Mouse (Mus musculus): ENCODE data around the gene Tsfm. TPM values are rescaled to one million over a fixed set of nuclear protein-coding genes. Genes with fewer than 3 reads are reported as not detected.

The Tsfm gene
- polyA plus RNA-seq, 1 experiment from 2014 or later: 60.1 TPM

DNA sequence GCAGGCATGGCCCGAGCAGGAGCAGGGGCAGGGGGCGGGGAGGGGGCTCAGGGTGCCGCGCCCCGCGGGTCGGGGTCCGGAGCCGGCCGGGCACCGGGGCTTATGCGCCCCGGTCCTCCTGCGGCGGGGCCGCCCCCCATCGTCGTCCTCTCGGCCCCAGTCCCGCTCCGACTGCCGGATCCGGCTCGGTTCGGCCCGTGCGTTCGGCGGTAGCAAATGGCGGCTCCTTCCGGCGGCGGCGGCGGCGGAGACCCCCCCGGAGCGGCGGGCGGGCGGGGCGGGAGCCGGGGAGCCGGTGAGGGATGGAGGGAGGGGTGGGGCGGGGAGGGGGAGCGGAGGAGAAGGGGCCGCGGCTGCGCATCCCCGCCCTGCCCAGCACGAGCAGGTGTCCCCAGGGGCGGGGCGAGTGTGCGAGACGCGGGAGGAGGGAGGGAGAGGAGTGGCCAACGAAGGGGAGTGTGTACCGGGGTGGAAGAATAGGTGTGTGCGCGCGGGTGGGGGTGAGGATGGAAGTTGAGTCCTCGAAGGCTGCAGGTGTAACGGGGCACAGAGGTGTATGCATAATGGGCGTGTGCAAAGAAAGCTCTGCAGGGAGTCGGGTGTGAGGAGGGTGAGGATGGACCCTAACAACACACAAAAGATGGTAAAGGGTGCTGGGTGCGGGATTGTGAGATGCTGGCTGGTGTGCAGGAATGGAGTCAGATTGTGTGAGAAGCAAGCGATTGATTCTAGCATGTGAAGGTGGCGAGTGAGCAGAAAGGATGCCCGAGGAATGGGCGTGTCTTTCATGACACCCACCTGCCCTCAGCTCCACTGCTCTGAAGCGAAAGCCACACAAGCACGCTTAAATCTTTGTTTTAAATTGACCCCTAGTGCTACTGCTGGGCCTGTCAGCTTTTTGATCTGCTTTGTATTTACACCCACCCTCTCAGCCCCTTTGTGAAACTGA lies 29.6 kb upstream of the Tsfm start, which contains the start of gene March9:
March9 (minus strand) TSS at position 217 of the 949 bp plus-strand sequence.
- Histone ChIP-seq H3K4me3 (ENCODE audit: low read depth, low read length) (peak within 1 kb of the TSS; percentile 79), H3K9ac (replicated peaks; ENCODE audit: low read depth, low read length) (peak within 1 kb of the TSS; percentile 96), H3K4me2 (ENCODE audit: low read depth, low read length) (peak within 1 kb of the TSS; percentile 79), H3K27ac (ENCODE audit: low read depth, low read length) (peak within 1 kb of the TSS; percentile 96), H3K27me3 (ENCODE audit: control insufficient read depth, insufficient read depth, low read length) (no peaks in the 10 kb centered on the region), H3K9me3 (ENCODE audit: control insufficient read depth, low read length) (no peaks in the 10 kb centered on the region), H3K4me1 (ENCODE audit: control insufficient read depth, insufficient read depth, low read length) (peaks cover 20% of the 10 kb centered on the region), H3K36me3 (ENCODE audit: control insufficient read depth, insufficient read depth, low read length) (peaks cover 21% of the 10 kb centered on the region)
- ATAC-seq (ENCODE audit: low read depth): peak; percentile 41
- WGBS: under 1% methylated on average over 64 of the region's 72 CpGs

DNA sequence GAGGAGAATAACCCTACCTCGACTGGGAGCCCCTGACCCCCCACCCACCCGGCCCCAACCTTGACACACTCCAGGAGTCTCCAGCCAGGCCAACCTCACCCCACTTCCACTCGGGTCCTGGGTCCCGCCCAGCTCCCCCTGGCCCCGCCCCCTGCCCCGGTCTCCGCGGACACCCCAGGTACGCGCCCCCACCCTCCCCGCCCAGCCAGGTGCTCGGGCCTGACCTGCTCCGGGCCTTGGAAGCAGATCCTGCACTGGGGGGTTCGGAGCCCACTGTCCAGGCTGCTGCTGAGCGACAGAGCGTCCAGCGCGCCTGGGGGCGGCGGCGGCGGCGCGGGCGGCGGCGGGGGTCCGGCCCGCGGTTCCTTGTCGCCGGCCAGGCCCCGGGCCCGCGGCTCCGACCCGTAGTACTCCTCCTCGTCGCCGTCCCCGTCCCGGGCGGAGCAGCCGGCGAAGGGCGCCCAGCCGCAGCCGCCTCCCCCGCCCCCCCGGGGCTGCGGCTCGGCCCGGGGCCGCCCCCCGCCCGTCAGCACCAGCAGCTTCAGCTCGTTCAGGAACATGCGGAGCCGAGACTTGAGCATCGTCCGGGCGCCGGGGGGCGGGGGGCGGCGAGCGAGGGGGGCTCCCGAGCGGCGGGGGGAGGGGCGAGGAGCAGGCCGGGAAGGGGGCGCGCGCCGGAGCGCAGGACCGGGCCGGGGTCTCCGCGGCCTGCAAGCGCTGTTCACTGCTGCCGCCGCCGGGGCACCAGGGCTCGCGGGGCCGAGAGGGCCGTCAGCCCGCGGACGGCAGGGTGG lies 28.7 kb upstream of the Tsfm start:
- peak overlapping the region; percentile 96 for H3K27ac ChIP-seq (ENCODE audit: low read depth, low read length)
- under 1% methylated on average over 50 of the region's 92 CpGs for WGBS

DNA sequence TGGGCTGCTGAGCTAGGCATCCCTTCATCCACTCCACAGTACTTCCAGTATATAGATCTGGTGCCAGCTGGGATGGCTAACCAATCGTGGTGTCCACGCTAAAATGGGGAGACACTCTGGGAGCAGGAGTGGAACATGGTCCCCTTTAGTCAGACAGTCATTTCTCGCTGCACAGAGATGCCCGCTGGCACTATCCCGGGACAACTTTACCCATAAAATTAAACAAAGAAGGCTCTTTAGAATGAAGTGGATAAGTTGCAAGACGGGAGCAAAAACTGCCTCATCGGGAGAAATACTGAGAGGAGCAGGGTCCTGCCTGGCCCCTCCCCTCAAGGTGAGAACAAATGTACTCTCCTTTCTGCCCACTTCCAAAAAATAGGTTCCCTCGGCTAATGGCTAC lies 28.1 kb upstream of the Tsfm start:
- ATAC-seq (ENCODE audit: low read depth): no peak
- Histone ChIP-seq H3K9ac (replicated peaks; ENCODE audit: low read depth, low read length) (peak overlapping the region; percentile 96), H3K4me3 (ENCODE audit: low read depth, low read length) (peak overlapping the region; percentile 79), H3K27ac (ENCODE audit: low read depth, low read length) (no peak overlapping the region), H3K4me1 (ENCODE audit: control insufficient read depth, insufficient read depth, low read length) (peaks cover 12% of the 10 kb centered on the region), H3K36me3 (ENCODE audit: control insufficient read depth, insufficient read depth, low read length) (peaks cover 22% of the 10 kb centered on the region), H3K4me2 (ENCODE audit: low read depth, low read length) (peak overlapping the region; percentile 79), H3K9me3 (ENCODE audit: control insufficient read depth, low read length) (no peaks in the 10 kb centered on the region), H3K27me3 (ENCODE audit: control insufficient read depth, insufficient read depth, low read length) (no peaks in the 10 kb centered on the region)
- WGBS: 3% methylated on average over 8 of the region's 8 CpGs

More for the DNA sequence above, 28.7 kb upstream of the Tsfm start:
- Histone ChIP-seq H3K4me3 (ENCODE audit: low read depth, low read length) (peak overlapping the region; percentile 79), H3K4me1 (ENCODE audit: control insufficient read depth, insufficient read depth, low read length) (peaks cover 12% of the 10 kb centered on the region), H3K36me3 (ENCODE audit: control insufficient read depth, insufficient read depth, low read length) (peaks cover 19% of the 10 kb centered on the region), H3K9ac (replicated peaks; ENCODE audit: low read depth, low read length) (peak overlapping the region; percentile 96), H3K4me2 (ENCODE audit: low read depth, low read length) (peak overlapping the region; percentile 79), H3K27me3 (ENCODE audit: control insufficient read depth, insufficient read depth, low read length) (no peaks in the 10 kb centered on the region), H3K9me3 (ENCODE audit: control insufficient read depth, low read length) (no peaks in the 10 kb centered on the region)
- ATAC-seq (ENCODE audit: low read depth): no peak

- Histone ChIP-seq H3K9ac (replicated peaks; ENCODE audit: low read depth, low read length) (no peak overlapping the region), H3K4me3 (ENCODE audit: low read depth, low read length) (peak overlapping the region; percentile 79), H3K27me3 (ENCODE audit: control insufficient read depth, insufficient read depth, low read length) (no peaks in the 10 kb centered on the region), H3K36me3 (ENCODE audit: control insufficient read depth, insufficient read depth, low read length) (peaks cover 22% of the 10 kb centered on the region), H3K27ac (ENCODE audit: low read depth, low read length) (no peak overlapping the region), H3K4me1 (ENCODE audit: control insufficient read depth, insufficient read depth, low read length) (peaks cover 12% of the 10 kb centered on the region), H3K4me2 (ENCODE audit: low read depth, low read length) (peak overlapping the region; percentile 79), H3K9me3 (ENCODE audit: control insufficient read depth, low read length) (no peaks in the 10 kb centered on the region)
- WGBS: 0% methylated on average over 9 of the region's 9 CpGs
- ATAC-seq (ENCODE audit: low read depth): peak; percentile 10; the same call in 1 of the 2 replicates
Observed at GRCm38 (mm10) chr10:127058161-127058560, 27.5 kb upstream of the Tsfm start.

DNA sequence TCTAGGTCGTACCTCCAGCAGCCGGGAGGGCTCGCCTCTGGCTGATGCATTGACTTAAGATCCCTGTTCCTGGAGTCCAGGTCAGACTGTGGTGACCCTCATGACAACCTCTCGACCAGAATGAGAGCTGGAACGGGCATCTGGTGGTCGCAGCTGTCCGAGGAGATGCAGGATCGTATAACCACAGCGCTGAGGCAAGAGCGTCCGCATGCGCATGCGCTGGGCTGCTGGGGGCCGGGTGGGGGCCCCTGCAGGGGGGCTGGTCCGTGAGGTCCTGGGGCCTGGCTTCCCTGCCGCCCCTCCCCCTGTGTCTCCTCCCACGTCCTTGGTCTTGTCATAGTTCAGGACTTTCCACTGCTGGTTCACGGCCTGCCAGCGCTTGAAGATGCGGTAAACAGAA lies 25.9 kb upstream of the Tsfm start:
- H3K4me1 ChIP-seq (ENCODE audit: control insufficient read depth, insufficient read depth, low read length): peaks cover 9% of the 10 kb centered on the region
- no peak for ATAC-seq (ENCODE audit: low read depth)
- no peak overlapping the region for H3K4me3 ChIP-seq (ENCODE audit: low read depth, low read length)
- WGBS: 90% methylated on average over 18 of the region's 20 CpGs
- H3K27me3 ChIP-seq (ENCODE audit: control insufficient read depth, insufficient read depth, low read length): 0 out of 2 replicates have a peak, but pooled peaks cover 1% of the 10 kb centered on the region
- no peak overlapping the region for H3K4me2 ChIP-seq (ENCODE audit: low read depth, low read length)
- H3K9ac ChIP-seq (replicated peaks; ENCODE audit: low read depth, low read length): no peak overlapping the region
- no peak overlapping the region for H3K27ac ChIP-seq (ENCODE audit: low read depth, low read length)
- H3K9me3 ChIP-seq (ENCODE audit: control insufficient read depth, low read length): no peaks in the 10 kb centered on the region
- peaks cover 22% of the 10 kb centered on the region for H3K36me3 ChIP-seq (ENCODE audit: control insufficient read depth, insufficient read depth, low read length)

DNA sequence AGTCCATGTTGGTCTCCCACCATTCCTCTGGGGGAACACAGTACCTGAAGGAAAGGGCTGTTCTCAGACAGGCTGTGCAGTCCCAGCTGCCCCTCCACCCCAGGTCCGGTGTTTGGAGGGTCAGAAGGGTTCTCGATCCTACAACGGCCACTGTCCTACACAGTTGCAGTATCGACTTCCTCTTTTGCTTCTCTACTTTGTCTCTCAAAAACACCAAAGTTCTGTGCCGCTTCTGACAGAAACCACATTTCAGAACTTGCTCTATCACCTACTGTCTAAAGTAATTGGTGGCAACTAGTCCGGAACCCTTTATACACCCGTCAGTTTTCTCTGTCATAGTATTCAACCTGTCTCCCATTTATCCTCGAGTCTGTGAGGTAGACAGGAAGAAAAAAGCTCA lies 24.8 kb upstream of the Tsfm start:
- ATAC-seq (ENCODE audit: low read depth): no peak
- peaks cover 22% of the 10 kb centered on the region for H3K36me3 ChIP-seq (ENCODE audit: control insufficient read depth, insufficient read depth, low read length)
- WGBS: 94% methylated on average over 8 of the region's 8 CpGs
- H3K27me3 ChIP-seq (ENCODE audit: control insufficient read depth, insufficient read depth, low read length): peaks cover 10% of the 10 kb centered on the region; the same call in 1 of the 2 replicates
- H3K9me3 ChIP-seq (ENCODE audit: control insufficient read depth, low read length): no peaks in the 10 kb centered on the region
- no peak overlapping the region for H3K4me2 ChIP-seq (ENCODE audit: low read depth, low read length)
- peaks cover 9% of the 10 kb centered on the region for H3K4me1 ChIP-seq (ENCODE audit: control insufficient read depth, insufficient read depth, low read length)
- H3K4me3 ChIP-seq (ENCODE audit: low read depth, low read length): no peak overlapping the region
- no peak overlapping the region for H3K9ac ChIP-seq (replicated peaks; ENCODE audit: low read depth, low read length)
- no peak overlapping the region for H3K27ac ChIP-seq (ENCODE audit: low read depth, low read length)

- H3K27ac ChIP-seq (ENCODE audit: low read depth, low read length): no peak overlapping the region
- no peak for ATAC-seq (ENCODE audit: low read depth)
- H3K36me3 ChIP-seq (ENCODE audit: control insufficient read depth, insufficient read depth, low read length): peaks cover 22% of the 10 kb centered on the region
- H3K4me1 ChIP-seq (ENCODE audit: control insufficient read depth, insufficient read depth, low read length): peaks cover 9% of the 10 kb centered on the region
- no peak overlapping the region for H3K9ac ChIP-seq (replicated peaks; ENCODE audit: low read depth, low read length)
- peaks cover 16% of the 10 kb centered on the region for H3K27me3 ChIP-seq (ENCODE audit: control insufficient read depth, insufficient read depth, low read length)
- no peak overlapping the region for H3K4me2 ChIP-seq (ENCODE audit: low read depth, low read length)
- H3K4me3 ChIP-seq (ENCODE audit: low read depth, low read length): no peak overlapping the region
- H3K9me3 ChIP-seq (ENCODE audit: control insufficient read depth, low read length): no peaks in the 10 kb centered on the region
- WGBS: 87% methylated on average over 4 of the region's 4 CpGs
Observed at GRCm38 (mm10) chr10:127054646-127055045, 24.0 kb upstream of the Tsfm start.

DNA sequence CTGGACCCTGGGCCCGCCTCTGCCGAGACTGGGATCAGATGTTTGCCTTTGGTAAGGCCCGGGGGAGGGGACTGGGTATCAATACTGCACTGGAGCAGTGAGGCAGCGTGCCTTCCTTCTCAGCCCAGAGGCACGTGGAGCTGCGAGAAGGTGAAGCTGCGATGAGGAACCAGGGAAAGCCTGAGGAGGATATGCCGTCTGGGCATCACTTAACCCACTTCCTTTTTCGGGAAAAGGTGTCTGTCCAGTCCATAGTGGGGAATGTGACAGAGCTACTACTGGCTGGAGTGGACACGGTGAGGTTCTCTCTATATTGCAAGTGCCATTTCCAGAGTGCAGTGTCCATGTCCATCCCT lies 19.5 kb upstream of the Tsfm start:
- H3K4me2 ChIP-seq (ENCODE audit: low read depth, low read length): no peak overlapping the region
- H3K9ac ChIP-seq (replicated peaks; ENCODE audit: low read depth, low read length): no peak overlapping the region
- peaks cover 30% of the 10 kb centered on the region for H3K27me3 ChIP-seq (ENCODE audit: control insufficient read depth, insufficient read depth, low read length)
- no peaks in the 10 kb centered on the region for H3K9me3 ChIP-seq (ENCODE audit: control insufficient read depth, low read length)
- ATAC-seq (ENCODE audit: low read depth): 0 out of 2 replicates have a peak, but pooled peaks have one; percentile 23
- H3K36me3 ChIP-seq (ENCODE audit: control insufficient read depth, insufficient read depth, low read length): 0 out of 2 replicates have a peak, but pooled peaks cover 8% of the 10 kb centered on the region
- no peak overlapping the region for H3K27ac ChIP-seq (ENCODE audit: low read depth, low read length)
- H3K4me1 ChIP-seq (ENCODE audit: control insufficient read depth, insufficient read depth, low read length): no peaks in the 10 kb centered on the region
- WGBS: 17% methylated on average over 10 of the region's 10 CpGs
- no peak overlapping the region for H3K4me3 ChIP-seq (ENCODE audit: low read depth, low read length)

Data from neural tube, embryonic 14.5 days (tissue).